ENCODE assay signal across 8 mouse cellular contexts in genomic region chr12:51377003-51377887, GRCm38 (mm10). TPM values are rescaled to one million over a fixed set of nuclear protein-coding genes. Genes with fewer than 3 reads are reported as not detected.
DNase-seq lines count a peak whose midpoint lies in the region; ATAC-seq and TF ChIP-seq lines count a peak whose summit lies in the region.

Gene Scfd1, plus strand, starts transcription at chr12:51377510.

- no peaks in the 10 kb centered on the region for H3K27me3 ChIP-seq in megakaryocyte, embryonic 14.5 days (replicated peaks)

- DNase-seq in gastrocnemius, adult 8-10 months (ENCODE audit: low spot score in 2 of 2), result peak; percentile 83 to 87
- DNase-seq in hindlimb bud, embryonic 11.5 days (ENCODE audit: extremely low spot score, low read depth, low spot score), result peak; percentile 82
- DNase-seq in left cerebral cortex, adult 8-10 months (ENCODE audit: low spot score in 2 of 2), result peak; percentile 87 to 92
- peak; percentile 96 to 97 for DNase-seq in right cerebral cortex, postnatal 10 days (ENCODE audit: low spot score in 2 of 2)
- DNase-seq in urinary bladder, postnatal 25 days (ENCODE audit: low spot score), result peak; percentile 87

- peak; percentile 75; the same call in 1 of the 2 replicates for TF ChIP-seq POLR2A in cortical plate, adult 2 months (IDR thresholded peaks at IDR 0.05; ENCODE audit: extremely low read depth, insufficient read depth, low read length)

- H3K4me3 ChIP-seq in cortical plate, adult 2 months (ENCODE audit: insufficient read depth, low read length), result peak within 1 kb of the TSS; percentile 81
- H3K4me3 ChIP-seq in megakaryocyte, embryonic 14.5 days (replicated peaks), result peak within 1 kb of the TSS; percentile 99

- no peak for TF ChIP-seq CTCF in cortical plate, adult 2 months (IDR thresholded peaks at IDR 0.05; ENCODE audit: extremely low read depth, insufficient read depth, low read length)

- no peaks in the 10 kb centered on the region for H3K9me3 ChIP-seq in megakaryocyte, embryonic 14.5 days

- H3K4me1 ChIP-seq in cortical plate, adult 2 months (ENCODE audit: control insufficient read depth, insufficient read depth, low read length), result no peaks in the 10 kb centered on the region
- H3K4me1 ChIP-seq in megakaryocyte, embryonic 14.5 days, result peaks cover 18% of the 10 kb centered on the region

- H3K36me3 ChIP-seq in megakaryocyte, embryonic 14.5 days (replicated peaks; ENCODE audit: low read length), result peaks cover 58% of the 10 kb centered on the region

- peak; percentile 97 for ATAC-seq in activated CD4-positive, CD25-positive, alpha-beta regulatory T cell, adult 4 months

- H3K27ac ChIP-seq in cortical plate, adult 2 months (ENCODE audit: insufficient read depth, low read length), result peak within 1 kb of the TSS; percentile 8; the same call in 1 of the 2 replicates

RNA-seq across cellular contexts. Expression of gene Scfd1, which starts in this region (rescaled TPM):
- 10 to 100 TPM; 74.6 to 79.3 TPM for polyA plus RNA-seq in activated CD4-positive, CD25-positive, alpha-beta regulatory T cell, adult 4 months (2017; shearing (Covaris generic))
- polyA plus RNA-seq in cortical plate, adult 2 months (2012; rRNA removed), result 24.8 and 25.8 TPM in 2 replicates
- total RNA-seq in gastrocnemius, adult 8-10 months (2022), result 10 to 100 TPM; 14.0 to 19.6 (median 16.3) TPM
- total RNA-seq in left cerebral cortex, adult 8-10 months (2022), result 10 to 100 TPM; 37.9 to 43.9 (median 42.1) TPM
- polyA plus RNA-seq in megakaryocyte, embryonic 14.5 days (2012; ENCODE audit: insufficient read depth, low replicate concordance), result 1.6 TPM in 1 of 2 replicates, not detected in the other

Comparison
In these comparisons a context has a peak if more than half of its experiments do, and no peak if none do; other contexts are left out.
1. Peak in every context shown above with its lines: DNase-seq, ATAC-seq, H3K4me3 ChIP-seq and H3K27ac ChIP-seq.